Mouse (Mus musculus): Measurements from ENCODE around the gene Tgfbr1.

The Tgfbr1 gene

DNA sequence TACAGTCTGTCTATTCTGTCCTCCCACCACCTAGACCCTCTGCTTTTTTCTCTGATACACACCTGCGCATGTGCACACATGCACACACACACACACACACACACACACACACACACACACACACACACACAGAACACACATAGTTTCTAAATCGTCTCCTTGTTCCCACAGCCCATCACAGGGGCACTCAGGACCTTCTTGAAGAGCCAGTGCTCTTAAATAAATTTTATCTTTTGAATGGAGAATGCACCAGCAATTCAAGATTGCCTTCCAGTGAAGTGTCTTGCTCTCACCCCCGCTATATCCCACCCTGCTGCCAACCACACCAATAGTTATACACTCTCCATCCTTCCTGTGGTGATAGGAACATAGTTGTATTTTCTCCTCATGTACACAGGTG, 69.9 kb downstream of the Tgfbr1 start:
- no peak for DNase-seq (ENCODE audit: low spot score)

DNA sequence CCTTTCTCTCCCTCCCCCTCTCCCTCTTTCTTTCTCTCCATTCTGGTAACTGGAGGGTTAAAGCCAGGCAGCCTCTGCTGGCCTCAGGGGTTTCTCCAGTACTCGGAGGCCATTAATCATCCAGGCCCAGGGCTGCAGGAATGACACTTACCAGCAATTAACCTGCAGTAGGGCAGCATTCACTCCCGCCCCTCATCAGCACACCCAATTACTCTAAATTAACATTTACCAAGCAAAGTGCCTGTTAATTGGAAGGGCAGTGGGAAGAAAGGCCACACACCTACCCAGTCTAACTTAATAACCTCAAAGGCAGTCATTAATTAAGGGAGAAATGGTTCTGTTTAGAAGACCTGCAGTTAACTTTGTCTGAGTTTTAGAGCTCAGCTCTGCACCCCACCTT, 71.4 kb downstream of the Tgfbr1 start:
- DNase-seq (ENCODE audit: low spot score) = no peak

DNA sequence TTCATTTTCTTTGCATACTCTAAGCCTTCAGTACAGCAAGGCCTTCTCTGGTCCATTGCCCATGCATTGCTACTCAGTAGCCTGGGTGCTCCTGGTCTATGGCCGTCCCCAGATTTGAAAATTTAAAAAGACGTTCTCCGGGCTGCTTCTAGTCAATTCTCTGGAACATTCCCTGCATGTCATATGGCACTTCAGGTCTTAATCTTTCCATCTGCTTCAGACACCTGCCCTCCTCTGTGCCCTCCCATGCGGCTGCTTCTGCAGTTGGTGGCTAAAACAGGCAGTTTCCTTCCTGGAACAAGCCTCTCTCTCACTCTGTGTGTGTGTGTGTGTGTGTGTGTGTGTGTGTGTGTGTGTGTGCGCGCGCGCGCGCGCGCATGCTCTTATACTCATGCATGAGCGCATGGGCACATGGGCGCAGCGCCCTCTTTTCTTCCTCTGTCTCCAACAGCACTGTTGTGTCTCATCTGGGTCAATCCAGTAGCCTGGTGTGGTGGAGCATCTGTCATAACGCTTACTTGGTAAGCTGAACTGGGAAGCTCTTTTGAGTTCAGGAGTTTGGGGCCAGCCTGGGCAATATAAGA, 72.3 kb downstream of the Tgfbr1 start:
- no peak for DNase-seq (ENCODE audit: low spot score)

DNA sequence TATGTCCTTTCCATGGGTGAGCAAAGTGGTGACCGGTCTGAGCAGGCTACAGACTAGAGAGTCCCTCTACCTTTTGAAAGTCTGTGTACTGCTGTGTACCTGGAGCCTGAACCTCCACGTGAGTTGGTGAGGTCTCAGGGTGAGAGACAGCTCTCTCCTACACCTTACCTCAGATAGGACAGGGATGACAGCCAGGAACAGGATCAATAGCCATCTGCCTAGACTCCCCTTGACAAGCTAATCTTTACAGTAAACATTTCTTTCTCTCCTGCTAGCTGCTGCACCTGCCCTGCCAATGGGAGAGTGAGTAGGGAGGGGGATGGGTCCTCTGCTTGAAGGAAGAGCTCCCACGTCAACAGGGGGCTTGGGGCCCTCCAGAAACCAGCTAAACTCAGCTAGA, 74.6 kb downstream of the Tgfbr1 start:
- DNase-seq (ENCODE audit: low spot score) = no peak

DNA sequence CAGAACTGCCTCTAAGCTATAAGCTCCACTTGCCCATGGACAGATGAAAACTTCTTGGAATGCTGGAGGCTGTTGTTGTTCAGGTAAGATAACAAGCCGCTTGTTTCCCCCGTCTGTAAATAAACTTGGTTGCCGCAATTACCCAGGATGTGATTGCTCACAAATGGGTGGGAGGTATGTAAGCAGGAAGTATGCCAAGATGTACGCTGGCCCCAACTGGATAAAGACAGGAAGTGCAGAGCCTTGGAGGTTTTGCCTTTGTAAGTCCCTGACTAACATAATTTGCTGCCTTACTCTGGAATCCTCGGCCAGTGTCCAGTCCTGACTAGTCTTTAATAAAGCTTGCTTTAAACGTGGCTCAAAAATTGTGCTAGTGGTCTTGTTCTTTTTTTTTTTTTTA, 77.5 kb downstream of the Tgfbr1 start:
- DNase-seq (ENCODE audit: low spot score) = no peak

DNA sequence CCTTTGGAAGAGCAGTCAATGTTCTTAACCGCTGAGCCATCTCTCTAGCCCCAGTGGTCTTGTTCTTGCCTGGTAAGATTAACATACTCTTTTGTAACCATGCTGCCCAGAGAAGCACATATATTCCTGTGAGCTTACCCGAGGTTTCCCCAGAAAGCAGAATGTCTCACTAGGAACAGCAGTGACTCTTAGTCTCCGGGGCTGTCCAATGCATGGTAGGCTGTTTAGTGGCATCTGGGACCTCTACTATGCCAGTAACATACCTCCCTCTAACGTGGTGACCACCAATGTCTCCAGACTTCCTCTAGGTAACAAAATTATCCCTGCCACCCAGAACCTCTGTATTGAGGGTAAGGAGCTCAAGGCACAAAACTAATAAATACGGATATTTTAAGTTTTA, 78.1 kb downstream of the Tgfbr1 start:
- no peak for DNase-seq (ENCODE audit: low spot score)

DNA sequence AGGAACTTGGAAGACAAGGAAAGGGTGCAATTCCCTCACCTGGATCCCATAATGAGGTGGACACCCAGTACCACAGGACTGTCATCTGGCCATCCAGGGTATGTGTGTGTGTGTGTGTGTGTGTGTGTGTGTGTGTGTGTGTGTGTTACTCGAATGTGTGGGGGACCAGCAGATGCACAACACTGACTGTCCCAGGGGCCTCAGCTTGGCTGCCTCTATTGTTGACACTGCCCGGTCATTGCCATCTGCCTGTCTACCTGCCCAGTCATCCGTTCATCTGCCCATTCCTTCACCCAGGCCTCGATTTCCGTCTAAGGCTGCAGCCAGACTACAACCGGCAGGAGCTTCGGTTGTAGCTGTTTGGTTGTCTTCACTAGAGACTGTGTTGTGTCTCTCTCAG, 79.7 kb downstream of the Tgfbr1 start:
- no peak for DNase-seq (ENCODE audit: low spot score)

DNA sequence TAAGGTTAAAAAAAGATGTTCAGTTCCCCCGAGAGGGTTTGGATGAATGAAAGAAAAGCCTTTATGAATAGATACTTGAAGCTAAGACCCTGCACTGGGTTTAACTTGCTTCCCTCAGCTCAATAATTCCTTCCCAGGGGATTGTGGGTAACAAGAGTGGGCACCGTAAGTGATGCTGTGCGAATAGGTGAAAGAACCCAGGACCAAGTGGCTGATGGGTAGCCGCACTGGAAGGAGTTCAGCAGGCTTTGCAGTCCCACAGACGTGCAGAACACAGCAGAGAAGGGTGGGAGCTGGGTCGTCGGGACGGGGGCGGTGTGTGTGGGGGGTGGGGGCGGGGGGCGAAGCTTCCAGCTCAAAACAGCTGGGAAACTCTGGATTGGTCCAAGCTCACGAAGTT, 82.1 kb downstream of the Tgfbr1 start:
- DNase-seq (ENCODE audit: low spot score) = peak; percentile 30

DNA sequence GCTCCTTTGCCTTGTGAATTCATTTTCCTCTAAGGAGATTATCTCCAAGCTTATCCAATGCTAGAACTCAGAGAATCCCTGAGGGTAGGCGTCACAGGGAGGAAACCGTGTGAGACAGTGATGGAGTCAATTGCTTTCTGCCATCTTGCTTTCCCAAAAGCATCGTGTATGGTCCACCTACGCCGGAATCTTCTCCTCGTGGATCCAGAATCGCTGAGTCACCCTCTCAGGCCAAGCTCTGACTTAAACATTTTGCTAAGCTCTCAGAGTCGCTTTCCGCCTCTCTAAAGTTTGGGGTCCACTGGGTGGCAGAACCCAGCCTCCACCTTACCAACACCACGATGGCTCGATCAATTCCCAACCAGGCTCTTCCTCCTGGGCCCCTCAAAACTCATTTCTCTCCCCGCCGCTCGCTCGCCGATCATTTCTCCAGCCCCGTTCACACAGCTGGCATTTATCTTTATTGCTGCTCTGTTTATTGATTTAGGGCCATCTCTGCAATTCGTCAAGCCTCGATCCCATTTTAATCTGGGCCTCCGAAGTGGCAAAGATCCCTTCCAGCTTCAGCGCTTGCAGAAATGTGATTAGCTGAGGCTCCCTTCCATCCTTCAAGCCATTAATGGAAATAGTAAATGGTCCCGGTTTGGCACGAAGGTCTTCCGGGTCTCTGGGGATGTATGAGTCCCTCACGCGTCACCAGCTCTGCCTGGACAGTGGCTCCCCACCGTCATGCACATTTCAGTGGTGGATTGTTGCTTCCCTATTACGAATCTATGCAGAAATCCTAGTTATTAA, 82.7 kb downstream of the Tgfbr1 start:
- DNase-seq (ENCODE audit: low spot score) = peak; percentile 34

DNA sequence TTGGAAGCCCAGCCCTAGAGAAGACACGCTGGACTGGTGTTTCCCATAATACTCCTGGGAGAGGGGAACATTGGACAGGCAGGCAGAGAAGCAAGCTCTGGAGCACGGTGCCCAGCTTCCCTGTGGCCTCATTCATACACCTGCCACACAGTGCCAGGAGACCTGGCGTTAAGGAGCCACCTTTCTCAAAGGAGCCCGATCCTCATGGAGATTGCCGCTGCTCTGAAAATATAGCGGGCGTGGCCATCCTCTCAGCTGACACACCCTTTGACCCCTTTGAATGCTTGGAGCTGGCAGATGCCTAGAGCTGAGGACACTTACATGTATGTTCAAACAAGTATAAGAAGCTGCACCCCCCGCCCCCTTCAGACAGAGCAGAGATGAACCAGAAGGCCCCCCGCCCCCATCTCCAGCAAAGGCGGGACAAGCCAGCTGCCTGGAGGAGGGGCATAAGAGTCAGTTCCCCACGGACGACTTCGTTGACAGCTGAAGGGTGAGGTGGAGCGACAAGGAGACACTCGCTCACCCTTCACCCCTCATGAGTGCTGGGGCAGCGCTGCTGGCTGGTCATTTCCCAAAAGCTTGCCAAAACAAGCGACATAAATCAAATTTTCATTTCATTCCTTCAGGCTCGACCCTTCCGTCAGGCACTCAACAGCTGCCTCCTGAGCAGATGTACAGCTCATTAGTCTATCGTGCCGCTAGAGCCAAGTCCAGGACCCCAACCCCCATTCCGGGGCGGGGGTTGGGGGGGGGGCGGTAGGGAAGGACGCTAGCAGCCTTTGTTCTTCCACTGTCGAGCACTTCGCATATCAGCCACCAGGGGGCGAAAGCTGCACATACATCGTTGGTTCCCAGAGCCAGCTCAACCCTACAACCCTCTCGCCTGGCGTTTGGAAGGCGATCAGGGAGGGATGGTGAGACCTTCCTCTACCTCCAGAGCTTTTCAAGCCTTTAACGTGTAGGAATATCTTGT, 84.6 kb downstream of the Tgfbr1 start:
- DNase-seq (ENCODE audit: low spot score) = peak; percentile 87

DNA sequence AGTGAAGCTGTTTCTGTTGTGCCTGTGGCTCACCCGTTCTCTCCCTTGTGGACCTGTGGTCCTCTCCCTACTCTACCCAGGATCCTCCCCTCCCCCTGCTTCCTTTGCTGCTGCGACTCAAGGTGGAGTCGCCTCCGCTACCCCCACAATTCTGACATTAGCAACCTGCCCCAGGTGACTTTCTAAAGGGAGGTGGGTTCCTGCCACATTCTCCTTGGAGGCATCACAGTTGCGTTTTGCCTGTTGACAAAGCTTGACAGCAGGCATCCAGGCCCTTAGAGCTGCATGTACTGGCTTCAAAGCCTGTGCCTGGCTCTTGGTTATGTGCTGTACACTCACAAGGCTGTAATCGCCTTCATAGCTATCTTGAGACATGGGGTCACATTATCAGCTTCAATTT, 85.9 kb downstream of the Tgfbr1 start:
- peak; percentile 30 for DNase-seq (ENCODE audit: low spot score)

DNA sequence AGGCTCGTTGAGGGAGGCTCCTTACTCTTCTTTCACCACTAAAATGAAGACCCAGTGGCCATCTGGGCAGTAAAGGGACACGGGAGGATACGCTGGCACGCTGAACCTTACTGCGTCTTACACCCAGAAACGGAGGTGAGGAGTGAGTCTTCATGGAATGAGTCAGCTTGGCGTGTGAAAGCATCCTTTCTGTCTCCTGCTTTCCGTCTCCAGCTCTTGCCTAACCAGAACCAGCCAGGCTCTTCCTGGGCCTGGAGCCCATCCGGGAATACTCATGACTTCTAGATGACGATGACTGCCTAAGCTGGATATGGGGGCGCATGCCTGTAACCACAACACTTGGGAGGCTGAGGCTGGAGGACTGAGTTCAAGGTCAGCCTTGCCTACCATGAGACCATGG, 87.9 kb downstream of the Tgfbr1 start:
- DNase-seq (ENCODE audit: low spot score) = peak; percentile 32

DNA sequence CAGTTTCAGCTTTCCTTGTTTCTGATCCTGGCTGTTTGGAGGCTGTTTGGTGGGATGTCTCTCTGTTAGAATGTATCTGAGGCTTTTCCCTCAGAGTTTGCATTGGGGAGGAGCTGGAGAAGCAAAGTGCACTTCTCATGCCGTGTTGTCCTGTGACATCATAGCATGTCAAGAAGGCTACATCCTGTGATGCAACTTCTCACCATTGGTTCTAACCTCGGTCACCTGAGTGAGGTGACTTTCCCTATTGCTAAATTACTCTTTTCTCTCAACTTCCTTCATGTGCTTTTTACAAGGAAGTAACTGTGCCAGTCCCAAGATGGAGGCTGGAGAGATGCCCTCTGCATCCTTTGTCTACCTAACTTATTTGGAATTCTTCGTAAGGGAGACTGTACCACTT, 95.5 kb downstream of the Tgfbr1 start:
- peak; percentile 2 for DNase-seq (ENCODE audit: low spot score)

DNA sequence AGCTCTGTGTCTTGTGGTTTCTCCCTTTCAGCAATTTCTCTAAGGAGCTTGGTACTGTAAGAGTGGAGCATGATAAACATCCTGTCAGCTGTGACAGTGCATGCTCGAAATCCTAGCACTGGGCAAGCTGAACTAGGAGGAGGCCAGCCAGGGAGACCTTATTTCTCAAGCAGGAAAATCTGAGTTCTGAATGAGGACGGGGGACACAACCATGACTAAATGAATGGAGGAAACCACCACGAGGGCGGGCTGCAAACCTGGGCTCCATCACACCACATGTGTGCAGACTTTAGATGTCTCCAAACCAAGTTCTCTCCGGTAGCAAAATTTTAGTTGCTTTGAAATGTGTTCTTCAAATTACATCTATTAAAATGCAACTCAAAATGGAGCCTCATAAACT, 96.1 kb downstream of the Tgfbr1 start:
- peak; percentile 19 for DNase-seq (ENCODE audit: low spot score)

DNA sequence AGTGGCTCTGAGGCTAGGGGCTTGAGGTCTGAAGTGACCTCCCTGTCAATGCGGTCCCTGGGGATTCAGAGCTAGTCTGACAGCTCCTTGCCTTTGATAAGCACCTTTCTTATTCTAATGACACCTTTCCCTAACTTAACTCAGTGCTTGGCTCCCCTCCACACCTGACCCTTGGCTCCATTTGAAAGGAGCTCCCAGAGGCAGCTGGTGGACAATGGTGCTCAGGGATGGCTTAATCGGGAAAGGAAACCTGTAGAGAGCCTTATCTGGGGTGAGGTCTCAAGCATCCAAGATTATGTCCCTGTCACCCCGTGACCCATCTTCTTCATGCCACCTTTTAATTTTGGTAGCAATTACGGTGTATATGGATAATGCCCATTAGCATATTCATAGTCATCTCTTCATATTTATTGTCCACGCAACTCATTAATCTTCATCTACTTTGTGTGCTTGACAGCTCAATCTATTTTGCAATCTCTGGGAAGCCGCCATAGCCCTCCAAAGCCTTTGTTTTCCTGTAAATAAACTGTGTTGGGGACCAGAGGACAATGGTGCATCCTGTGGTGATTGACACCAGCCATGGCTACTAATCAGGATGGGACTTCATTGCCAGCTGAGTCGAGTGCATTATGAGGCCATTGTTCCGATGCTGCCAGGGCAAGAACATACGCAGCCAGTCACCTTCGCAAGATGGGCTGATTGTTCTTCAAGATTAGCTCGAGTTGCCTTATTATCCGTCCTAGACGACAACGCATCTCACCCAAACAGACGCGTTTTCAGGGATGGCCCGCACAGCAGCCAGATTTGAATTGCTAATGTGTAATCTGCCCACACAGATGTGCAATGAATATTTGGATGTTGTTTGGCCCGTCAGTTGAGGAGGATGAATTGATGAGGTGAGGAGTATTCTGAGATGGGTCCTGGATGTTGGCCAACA, 96.8 kb downstream of the Tgfbr1 start:
- DNase-seq (ENCODE audit: low spot score) = peak; percentile 27
